28 mouse cellular contexts compared by ENCODE assay signal in the genomic region with DNA sequence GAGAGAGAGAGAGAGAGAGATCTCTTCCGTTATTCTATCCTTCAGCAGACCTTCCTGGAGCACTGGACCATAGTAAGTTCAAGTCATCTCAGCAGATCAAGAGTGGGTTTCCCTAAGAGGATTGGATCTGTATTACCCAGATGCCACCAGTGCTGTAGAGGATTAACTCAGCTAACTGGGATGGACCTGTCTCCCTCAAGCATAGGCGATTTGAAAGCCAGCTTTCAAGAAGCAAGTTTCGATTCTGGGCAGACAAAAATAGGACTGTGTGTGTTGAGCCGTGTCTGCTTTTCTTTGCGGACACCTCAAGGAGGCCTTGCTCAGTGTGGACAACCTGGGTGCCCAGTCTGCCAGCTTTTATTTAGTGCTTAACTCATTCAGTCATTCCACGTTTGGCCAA. TPM values are rescaled to one million over a fixed set of nuclear protein-coding genes. Genes with fewer than 3 reads are reported as not detected.
DNase-seq lines count a peak whose midpoint lies in the region; ATAC-seq and TF ChIP-seq lines count a peak whose summit lies in the region.
"Had no signal": no experiment of that assay in that cellular context is flagged by ENCODE, and none has a peak within 500 bp of the region (broad histone marks: within the 10 kb centered on the region; RNA-seq: fewer than 3 reads in every experiment).

No protein-coding gene starts in this region.

- peaks cover 23% of the 10 kb centered on the region for H3K4me1 ChIP-seq in heart, embryonic 16.5 days (ENCODE audit: control insufficient read depth, insufficient read depth, low read length)
- H3K4me1 ChIP-seq in neural tube, embryonic 15.5 days = peaks cover 7% of the 10 kb centered on the region
- peaks cover 9% of the 10 kb centered on the region; the same call in 1 of the 2 replicates for H3K4me1 ChIP-seq in stomach, embryonic 16.5 days (ENCODE audit: control insufficient read depth, insufficient read depth, low read length)

- no peaks in the 10 kb centered on the region for H3K9me3 ChIP-seq in heart, embryonic 16.5 days (replicated peaks; ENCODE audit: control insufficient read depth, low read length)
- H3K9me3 ChIP-seq in neural tube, embryonic 15.5 days (replicated peaks) = no peaks in the 10 kb centered on the region
- H3K9me3 ChIP-seq in stomach, embryonic 16.5 days (replicated peaks; ENCODE audit: control insufficient read depth, low read length) = no peaks in the 10 kb centered on the region
- H3K9me3 ChIP-seq: forebrain, embryonic 10.5 days; hindbrain, embryonic 13.5 days; liver, embryonic 15.5 days; lung, embryonic 15.5 days; neural tube, embryonic 13.5 days had no signal

- DNase-seq in frontal cortex, adult 2 months (ENCODE audit: extremely low spot score in 1 of 2, low spot score in 1 of 2) = no peak
- DNase-seq in heart, postnatal 10 days = no peak
- DNase-seq in neural tube, embryonic 10.5 days (ENCODE audit: extremely low spot score, low spot score) = no peak
- DNase-seq in left cerebral cortex, adult 2 months (ENCODE audit: extremely low spot score in 1 of 2, low spot score in 2 of 2) = no peak
- DNase-seq: cerebellum, adult 9-10 months; forebrain, postnatal 0 days; gastrocnemius, postnatal 36 days; heart, postnatal 36 days; kidney, adult 8-10 months; kidney, postnatal 36 days; liver; lung, postnatal 4 days; midbrain, embryonic 14.5 days; right cerebral cortex, postnatal 25 days; spleen, adult 18-20 months; thymus, adult 18-20 months; thymus, postnatal 4 days had no signal

- 49% methylated on average over 6 of the region's 6 CpGs for WGBS in heart, embryonic 16.5 days
- WGBS in neural tube, embryonic 15.5 days = 86% methylated on average over 6 of the region's 6 CpGs
- 74% methylated on average over 6 of the region's 6 CpGs for WGBS in stomach, embryonic 16.5 days

- TF ChIP-seq CTCF in left cerebral cortex, adult 2 months (IDR thresholded peaks at IDR 0.05) = no peak

- no peaks in the 10 kb centered on the region for H3K36me3 ChIP-seq in heart, embryonic 16.5 days (ENCODE audit: control insufficient read depth, insufficient read depth)
- H3K36me3 ChIP-seq in neural tube, embryonic 15.5 days = no peaks in the 10 kb centered on the region
- H3K36me3 ChIP-seq in stomach, embryonic 16.5 days (ENCODE audit: control insufficient read depth, insufficient read depth, low read length) = no peaks in the 10 kb centered on the region
- H3K36me3 ChIP-seq: forebrain, embryonic 10.5 days; hindbrain, embryonic 13.5 days; liver, embryonic 15.5 days; lung, embryonic 15.5 days; neural tube, embryonic 13.5 days had no signal

- H3K4me3 ChIP-seq in heart, embryonic 16.5 days (ENCODE audit: low read length) = no peak overlapping the region
- no peak overlapping the region for H3K4me3 ChIP-seq in neural tube, embryonic 15.5 days (replicated peaks)
- peak overlapping the region; percentile 68 for H3K4me3 ChIP-seq in stomach, embryonic 16.5 days (replicated peaks; ENCODE audit: low read length)
- no peak overlapping the region for H3K4me3 ChIP-seq in left cerebral cortex, adult 2 months
- H3K4me3 ChIP-seq: liver, embryonic 15.5 days; lung, embryonic 15.5 days had no signal

- peak; percentile 36; the same call in 1 of the 2 replicates for ATAC-seq in frontal cortex, adult (ENCODE audit: low TSS enrichment)
- ATAC-seq in heart, embryonic 16.5 days (replicated peaks; ENCODE audit: extremely low read depth, insufficient read depth, low FRiP score) = 0 out of 2 replicates have a peak, but pooled peaks have one; percentile 35
- ATAC-seq in neural tube, embryonic 15.5 days (ENCODE audit: low FRiP score) = no peak
- no peak for ATAC-seq in stomach, embryonic 16.5 days (ENCODE audit: insufficient read depth, low FRiP score)
- ATAC-seq: forebrain, postnatal 0 days had no signal

- H3K9ac ChIP-seq in heart, embryonic 16.5 days (ENCODE audit: low read length) = no peak overlapping the region
- H3K9ac ChIP-seq in neural tube, embryonic 15.5 days (replicated peaks) = no peak overlapping the region
- no peak overlapping the region for H3K9ac ChIP-seq in stomach, embryonic 16.5 days (ENCODE audit: low read length)
- H3K9ac ChIP-seq: forebrain, postnatal 0 days; hindbrain, embryonic 13.5 days; liver, embryonic 15.5 days; lung, embryonic 15.5 days; neural tube, embryonic 13.5 days had no signal

- H3K27me3 ChIP-seq in heart, embryonic 16.5 days (ENCODE audit: control insufficient read depth, insufficient read depth, low read length) = peaks cover 34% of the 10 kb centered on the region
- peaks cover 20% of the 10 kb centered on the region for H3K27me3 ChIP-seq in neural tube, embryonic 15.5 days (replicated peaks)
- no peaks in the 10 kb centered on the region; the same call in 1 of the 2 replicates for H3K27me3 ChIP-seq in stomach, embryonic 16.5 days (ENCODE audit: control insufficient read depth, insufficient read depth, low read length)

- H3K4me2 ChIP-seq in heart, embryonic 16.5 days (ENCODE audit: low read depth, low read length) = peak overlapping the region; percentile 100; the same call in 1 of the 2 replicates
- H3K4me2 ChIP-seq in neural tube, embryonic 15.5 days = peak overlapping the region; percentile 99; the same call in 1 of the 2 replicates
- peak overlapping the region; percentile 94 for H3K4me2 ChIP-seq in stomach, embryonic 16.5 days (ENCODE audit: low read depth, low read length)
- H3K4me2 ChIP-seq: liver, embryonic 15.5 days had no signal

- intact Hi-C loops in heart, postnatal 10 days (cut with DNase I) = no loop called here
- intact Hi-C loops in left cerebral cortex, adult 2 months (cut with DNase I) = no loop called here

- H3K27ac ChIP-seq in heart, embryonic 16.5 days (ENCODE audit: low read length) = no peak overlapping the region
- H3K27ac ChIP-seq in neural tube, embryonic 15.5 days (replicated peaks) = no peak overlapping the region
- no peak overlapping the region for H3K27ac ChIP-seq in stomach, embryonic 16.5 days (ENCODE audit: low read length)
- H3K27ac ChIP-seq in left cerebral cortex, adult 2 months = no peak overlapping the region
- H3K27ac ChIP-seq: forebrain, embryonic 10.5 days; hindbrain, embryonic 13.5 days; liver, embryonic 15.5 days; lung, embryonic 15.5 days; neural tube, embryonic 13.5 days had no signal

RNA-seq across cellular contexts. Expression of a gene that starts 1.6 kb away (rescaled TPM):
- 7.5 and 8.0 TPM in 2 replicates for polyA plus RNA-seq in frontal cortex, adult 2 months (2012; rRNA removed)
- polyA plus RNA-seq in heart, embryonic 16.5 days (2015; fragmentation: Nextera tagmentation; extraction: Ambion mirVana) = 1.9 and 2.3 TPM in 2 replicates
- under 1 TPM in 1 of 2 experiments, not detected in 1; 0.29 TPM for total RNA-seq in heart, postnatal 10 days (2021)
- 20.7 and 22.1 TPM in 2 replicates for polyA plus RNA-seq in neural tube, embryonic 15.5 days (2015; fragmentation: Nextera tagmentation; extraction: Ambion mirVana)
- polyA plus RNA-seq in stomach, embryonic 16.5 days (2015; fragmentation: Nextera tagmentation; extraction: Ambion mirVana) = 20.8 and 26.4 TPM in 2 replicates
- total RNA-seq in left cerebral cortex, adult 2 months (2021) = 1 to 10 TPM; 6.3 to 7.4 TPM
- total RNA-seq: gastrocnemius, adult 18-20 months; gastrocnemius, postnatal 36 days; heart, postnatal 36 days; megakaryocyte-erythroid progenitor cell, adult 5-6 weeks had no signal
- polyA plus RNA-seq: liver, embryonic 15.5 days had no signal

Comparison
In these comparisons a context has a peak if more than half of its experiments do, and no peak if none do; other contexts are left out.
1. ATAC-seq: peak in frontal cortex, adult (single experiment) and heart, embryonic 16.5 days (single experiment); none in neural tube, embryonic 15.5 days (single experiment) and stomach, embryonic 16.5 days (single experiment).
2. Peak in every context shown above with its lines, with median percentiles within 50 percentile points of each other: H3K4me2 ChIP-seq.